Comparison of ENCODE assay signal across 8 mouse cellular contexts in the genomic region with DNA sequence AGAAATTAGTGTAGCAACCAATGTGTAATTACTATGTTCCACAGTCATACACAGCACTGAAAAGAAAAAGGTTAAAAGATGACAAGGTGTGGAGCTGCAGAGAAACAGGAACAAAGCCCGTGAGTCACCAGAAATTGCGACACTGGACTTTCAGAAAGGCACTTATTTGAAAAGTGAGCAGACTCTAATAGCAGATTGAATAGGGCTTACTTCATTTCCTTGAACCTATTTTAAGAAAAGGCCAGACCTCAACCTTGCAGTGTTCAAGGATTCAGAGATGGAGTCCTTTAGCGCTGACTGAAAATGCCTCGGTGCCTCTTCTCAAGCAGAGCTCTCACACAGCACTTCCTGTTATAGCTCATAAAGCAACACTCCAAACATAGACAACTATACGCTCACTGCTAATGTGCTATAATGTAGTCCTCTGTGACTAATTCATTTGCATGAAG.
DNase-seq lines count a peak whose midpoint lies in the region; ATAC-seq lines count a peak whose summit lies in the region.

No protein-coding gene starts in this region.

- no peak overlapping the region for H3K4me2 ChIP-seq in heart, embryonic 14.5 days (ENCODE audit: low read length)

- DNase-seq in kidney, adult 9 months = peak; percentile 37
- no peak for DNase-seq in kidney, postnatal 4 days
- peak; percentile 47 for DNase-seq in Muller cell, postnatal 12 days (ENCODE audit: inconsistent ontology term)
- no peak for DNase-seq in layer of hippocampus, adult 9-10 months (ENCODE audit: low spot score)
- DNase-seq in urinary bladder, postnatal 10 days (ENCODE audit: low spot score) = no peak

- no peak overlapping the region for H3K9ac ChIP-seq in heart, embryonic 14.5 days (ENCODE audit: low read length)

- H3K36me3 ChIP-seq in heart, embryonic 14.5 days (ENCODE audit: control insufficient read depth, insufficient read depth, low read length) = 0 out of 2 replicates have a peak, but pooled peaks cover 3% of the 10 kb centered on the region

- H3K4me3 ChIP-seq in heart, embryonic 14.5 days (ENCODE audit: control insufficient read depth in 1 of 2, insufficient read depth in 1 of 2, low read depth in 1 of 2, low read length in 2 of 2) = no peak overlapping the region

- H3K9me3 ChIP-seq in heart, embryonic 14.5 days (ENCODE audit: control insufficient read depth, low read length) = no peaks in the 10 kb centered on the region

- no peak for ATAC-seq in heart, embryonic 14.5 days (ENCODE audit: insufficient number of reproducible peaks, insufficient read depth, low FRiP score, low read depth)
- peak; percentile 95 for ATAC-seq in megakaryocyte progenitor cell, adult 5-6 weeks (replicated peaks; ENCODE audit: poor library complexity)
- ATAC-seq in erythroid progenitor cell, adult 5-6 weeks (replicated peaks; ENCODE audit: low FRiP score, poor library complexity, severe bottlenecking) = no peak

- H3K27ac ChIP-seq in heart, embryonic 14.5 days (replicated peaks in 1 of 2; ENCODE audit: control insufficient read depth in 1 of 2, insufficient read depth in 1 of 2, low read depth in 2 of 2, low read length in 2 of 2) = peak overlapping the region; percentile 4 to 17; a peak in 3 of 4 replicates

- peaks cover 0 to 17% of the 10 kb centered on the region in 2 experiments; a peak in 2 of 4 replicates for H3K4me1 ChIP-seq in heart, embryonic 14.5 days (ENCODE audit: control insufficient read depth in 2 of 2, insufficient read depth in 2 of 2, low read length in 2 of 2)

- no peaks in the 10 kb centered on the region for H3K27me3 ChIP-seq in heart, embryonic 14.5 days (ENCODE audit: control insufficient read depth, insufficient read depth, low read length)

- 48% methylated on average over 5 of the region's 5 CpGs for WGBS in heart, embryonic 14.5 days

Comparison
In these comparisons a context has a peak if more than half of its experiments do, and no peak if none do; other contexts are left out.
1. DNase-seq: peak in kidney, adult 9 months (single experiment) and Muller cell, postnatal 12 days (single experiment); none in kidney, postnatal 4 days (0 of 2), layer of hippocampus, adult 9-10 months (single experiment) and urinary bladder, postnatal 10 days (single experiment).